Mouse (Mus musculus) kidney, adult 2 months (tissue): ENCODE measurements around the gene Fuk.

ENCODE experiments used
- CTCF ChIP-seq: fragments of 200-500 bp; conservative IDR thresholded peaks from 2 replicates; pipeline ENCODE4 v1.5.1; 2011; ENCODE audit warnings: low read depth, mild to moderate bottlenecking, control low read depth, low read length, moderate library complexity, mixed read lengths; ENCODE audit not compliant: insufficient read depth, insufficient read length
- POLR2A ChIP-seq: fragments of 200-500 bp; IDR thresholded peaks from one replicate; pipeline ENCODE4 v1.6.1; 2011; ENCODE audit warnings: low read depth, low read length, control low read depth

- TF ChIP-seq CTCF (no peak), POLR2A (no peak)
Measured at GRCm38 (mm10) chr8:110921492-110922230, 19.4 kb upstream of the Fuk start.
